Mouse (Mus musculus) CD4-positive naive resting alpha-beta T cell, adult 57 days (primary cell): Measurements from ENCODE around the gene Fbxl20. TPM values are rescaled to one million over a fixed set of nuclear protein-coding genes. Genes with fewer than 3 reads are reported as not detected.

Source experiments
- total RNA-seq: library from RNA; stranded (reverse); gene quantifications from one replicate; pipeline ENCODE4 v1.2.4, GENCODE M21; 2023

Gene Fbxl20
- 43.0 TPM for total RNA-seq

GRCm38 (mm10) chr11:98149786-98150624 lies at the start of gene Fbxl20:
Fbxl20 (minus strand) TSS chr11:98150403.

GRCm38 (mm10) chr11:98192901-98193805 lies 43.0 kb upstream of the Fbxl20 start, which contains the start of gene Med1:
Med1 (minus strand) TSS chr11:98193293.

GRCm38 (mm10) chr11:98052989-98053834 lies 97.0 kb downstream of the Fbxl20 start, which contains the start of gene Stac2:
Stac2 (minus strand) TSS chr11:98053462.

Other genes starting within 250 kb of the Fbxl20 start
- gene Plxdc1, start 164.0 kb downstream of the Fbxl20 start, total RNA-seq: 1.2 TPM
- gene Arl5c, start 154.2 kb downstream of the Fbxl20 start, total RNA-seq: 55.7 TPM
- gene Cacnb1, start 127.4 kb downstream of the Fbxl20 start, total RNA-seq: 28.2 TPM
- 2,682 TPM for gene Rpl19, start 123.7 kb downstream of the Fbxl20 start, total RNA-seq
- gene Stac2, start 96.9 kb downstream of the Fbxl20 start, total RNA-seq: 0.41 TPM
- 75.6 TPM for gene Med1, start 42.9 kb upstream of the Fbxl20 start, total RNA-seq
- 107 TPM for gene Cdk12, start 52.7 kb upstream of the Fbxl20 start, total RNA-seq
- gene Neurod2, start 179.2 kb upstream of the Fbxl20 start, total RNA-seq: not detected
- not detected for gene Ppp1r1b, start 198.0 kb upstream of the Fbxl20 start, total RNA-seq
- gene Stard3, start 208.0 kb upstream of the Fbxl20 start, total RNA-seq: 43.7 TPM
- not detected for gene Tcap, start 233.4 kb upstream of the Fbxl20 start, total RNA-seq
- gene Pnmt, start 236.0 kb upstream of the Fbxl20 start, total RNA-seq: not detected